Mouse (Mus musculus): Measurements from ENCODE around the gene Rab5c.

DNA sequence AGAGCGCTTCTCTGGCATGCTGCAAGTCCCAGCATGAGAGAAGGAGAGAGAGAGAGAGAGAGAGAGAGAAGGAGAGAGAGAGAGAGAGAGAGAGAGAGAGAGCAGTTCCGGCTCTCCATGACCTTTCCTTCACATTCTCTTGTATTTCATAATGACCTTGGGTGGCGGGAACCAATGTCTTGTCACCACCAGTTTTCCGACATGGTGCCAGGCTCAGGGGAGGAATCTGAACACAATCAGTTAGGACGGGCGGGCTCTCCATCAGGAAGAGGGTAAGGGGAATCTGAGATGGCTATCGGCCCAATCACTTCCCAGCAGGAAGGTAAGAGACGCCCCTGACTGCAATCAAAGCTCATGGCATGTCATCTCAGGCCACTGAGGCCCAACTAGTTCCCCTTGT, 42.2 kb upstream of the Rab5c start:
- TF ChIP-seq POLR2A (IDR thresholded peaks at IDR 0.05; ENCODE audit: low read depth, low read length) (no peak), CTCF (IDR thresholded peaks at IDR 0.05; ENCODE audit: extremely low read depth, insufficient read depth, insufficient read length, insufficient replicate concordance) (no peak)
